Mouse (Mus musculus) right cerebral cortex, postnatal 14 days (tissue): ENCODE measurements around the gene Fads1.
A peak's percentile ranks its signal among the peaks of the same experiment; 100 is the strongest.
"Not testable (repeated sequence)": the region's sequence is repeated elsewhere in the genome, so short reads cannot be mapped to it uniquely, and the experiment has no call there.

Experiments
- DNase-seq: peaks from one replicate; pipeline ENCODE4 v3.0.0; 2022

Gene Fads1

GRCm38 (mm10) chr19:10182670-10183298 lies at the start of gene Fads1:
Gene Fads1 (plus strand): TSS chr19:10182888.
- peak; percentile 95 for DNase-seq

DNA sequence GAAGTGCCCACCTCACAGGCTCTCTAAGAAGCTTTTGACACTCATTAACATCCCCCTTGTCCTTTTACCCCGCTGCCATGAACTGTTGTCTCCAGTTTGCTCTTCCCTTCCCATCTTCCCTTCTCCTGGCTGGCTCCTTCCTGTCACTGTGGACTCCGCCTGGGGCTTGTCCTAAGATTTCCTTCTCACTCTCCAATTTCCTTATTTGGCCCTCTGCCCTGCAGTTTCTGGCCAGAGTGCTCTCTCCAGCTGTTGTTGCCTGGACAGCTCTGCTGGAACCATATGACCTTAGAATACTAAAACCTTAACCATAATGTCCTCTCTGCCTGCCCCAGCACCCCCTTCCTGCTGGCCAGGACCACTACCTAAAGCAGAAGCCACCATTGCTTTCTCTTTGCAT lies 48.0 kb upstream of the Fads1 start:
- DNase-seq, result no peak

DNA sequence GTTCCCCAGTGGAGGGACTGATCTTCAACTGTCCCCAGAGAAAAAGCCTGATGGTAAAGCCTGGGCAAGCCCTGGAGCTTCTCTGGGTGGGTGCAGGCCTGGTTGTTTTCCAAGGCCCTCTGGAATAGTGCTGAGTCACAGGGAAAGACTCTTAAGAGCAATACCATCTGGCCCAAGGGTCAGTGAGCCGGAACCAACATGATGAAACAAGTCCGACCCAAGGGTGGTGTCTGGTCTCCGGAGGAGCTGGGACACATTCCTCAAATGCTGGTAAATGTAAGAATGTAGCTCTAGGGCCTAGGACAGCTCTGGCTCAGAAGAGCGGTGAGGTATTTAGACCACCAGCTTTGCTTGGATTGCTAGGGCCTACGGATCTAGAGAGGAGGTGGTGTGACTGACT lies 45.3 kb upstream of the Fads1 start:
- no peak for DNase-seq

- no peak for DNase-seq
Observed at GRCm38 (mm10) chr19:10139736-10140135, 43.0 kb upstream of the Fads1 start.

- DNase-seq, result no peak
Observed at GRCm38 (mm10) chr19:10143667-10144066, 39.0 kb upstream of the Fads1 start.

DNA sequence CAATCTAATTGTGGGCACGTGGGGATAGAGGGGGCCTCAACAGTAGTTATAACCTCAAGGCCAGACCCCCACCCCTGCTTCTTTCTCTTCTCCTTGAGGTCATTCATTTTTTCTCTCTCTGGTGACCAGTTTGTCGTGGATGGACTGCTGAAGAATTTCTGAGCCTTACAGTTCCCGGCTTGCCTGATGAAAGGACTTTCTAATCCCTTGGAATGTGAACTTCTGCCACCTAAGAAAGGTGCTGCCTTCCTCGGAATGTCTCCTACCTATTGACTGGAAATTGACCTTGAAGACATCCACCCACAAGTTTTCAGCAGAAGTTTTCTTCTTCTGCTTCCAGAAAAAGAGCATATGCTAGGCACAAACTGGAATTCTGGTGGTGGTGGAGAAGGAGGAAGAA lies 38.2 kb upstream of the Fads1 start:
- DNase-seq, result no peak

DNA sequence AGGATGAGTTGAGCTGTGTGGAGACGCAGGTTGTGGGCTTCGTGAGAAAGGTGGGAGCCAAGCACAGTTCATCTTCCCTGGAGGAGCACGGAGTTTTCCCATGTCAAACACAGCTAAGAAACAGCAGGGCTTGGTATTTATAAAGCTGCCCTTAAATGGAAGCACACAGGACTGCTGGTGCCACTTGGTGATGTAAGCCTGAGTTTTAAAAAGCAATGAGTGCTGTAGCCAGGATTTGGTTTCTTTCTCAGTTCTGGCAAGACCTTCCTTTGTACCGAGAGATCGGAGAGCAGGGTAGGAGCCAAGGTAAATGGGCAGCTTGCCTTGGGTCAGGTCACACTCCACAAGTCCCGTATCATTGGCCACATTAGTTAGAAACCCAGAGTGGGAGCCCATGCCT lies 34.1 kb upstream of the Fads1 start:
- no peak for DNase-seq

GRCm38 (mm10) chr19:10149189-10149588 lies 33.5 kb upstream of the Fads1 start:
- DNase-seq, result no peak

- no peak for DNase-seq
Observed at GRCm38 (mm10) chr19:10157725-10158124, 25.0 kb upstream of the Fads1 start.

DNA sequence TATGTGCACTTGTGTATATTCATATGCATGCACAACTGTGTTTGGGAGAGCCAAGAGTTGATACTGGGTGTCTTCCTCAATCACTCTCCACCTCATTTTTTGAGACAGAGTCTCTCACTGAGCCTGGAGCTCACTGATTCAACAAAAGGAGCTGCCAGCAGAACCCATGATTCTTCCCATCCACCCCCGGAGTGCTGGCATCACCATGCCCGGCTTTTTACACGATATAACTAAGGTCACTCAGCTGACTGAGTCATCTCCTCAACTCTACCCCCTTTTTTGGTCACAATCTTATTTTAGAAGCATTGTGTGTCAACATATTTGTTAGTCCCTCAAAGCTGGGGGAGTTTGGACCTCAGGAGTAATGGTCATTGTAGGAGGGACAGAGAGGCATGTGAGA lies 18.8 kb upstream of the Fads1 start:
- no peak for DNase-seq

GRCm38 (mm10) chr19:10165928-10166327 lies 16.8 kb upstream of the Fads1 start:
- DNase-seq, result not testable (repeated sequence)

- DNase-seq, result no peak
Observed at GRCm38 (mm10) chr19:10167112-10167511, 15.6 kb upstream of the Fads1 start.

DNA sequence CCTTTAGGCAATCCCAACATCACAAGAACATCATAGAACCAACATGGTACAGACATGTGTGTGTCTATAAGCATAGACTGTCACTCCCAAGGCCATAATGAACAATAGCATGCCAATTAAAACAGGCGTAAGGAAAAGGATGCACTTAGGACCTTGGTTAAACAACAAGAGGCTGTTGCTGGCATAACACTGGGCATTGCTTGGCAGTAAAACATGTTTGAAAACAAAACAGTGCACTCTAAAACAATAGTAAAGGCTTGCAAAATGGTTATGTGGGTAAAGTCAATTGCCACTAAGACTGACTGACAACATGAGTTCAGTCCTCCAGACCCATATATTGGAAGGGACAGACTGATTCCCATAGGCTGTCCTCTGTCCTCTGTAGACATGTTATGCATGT lies 14.7 kb upstream of the Fads1 start:
- DNase-seq, result no peak

GRCm38 (mm10) chr19:10168441-10168840 lies 14.2 kb upstream of the Fads1 start:
- DNase-seq, result no peak

GRCm38 (mm10) chr19:10169179-10169578 lies 13.5 kb upstream of the Fads1 start:
- no peak for DNase-seq

DNA sequence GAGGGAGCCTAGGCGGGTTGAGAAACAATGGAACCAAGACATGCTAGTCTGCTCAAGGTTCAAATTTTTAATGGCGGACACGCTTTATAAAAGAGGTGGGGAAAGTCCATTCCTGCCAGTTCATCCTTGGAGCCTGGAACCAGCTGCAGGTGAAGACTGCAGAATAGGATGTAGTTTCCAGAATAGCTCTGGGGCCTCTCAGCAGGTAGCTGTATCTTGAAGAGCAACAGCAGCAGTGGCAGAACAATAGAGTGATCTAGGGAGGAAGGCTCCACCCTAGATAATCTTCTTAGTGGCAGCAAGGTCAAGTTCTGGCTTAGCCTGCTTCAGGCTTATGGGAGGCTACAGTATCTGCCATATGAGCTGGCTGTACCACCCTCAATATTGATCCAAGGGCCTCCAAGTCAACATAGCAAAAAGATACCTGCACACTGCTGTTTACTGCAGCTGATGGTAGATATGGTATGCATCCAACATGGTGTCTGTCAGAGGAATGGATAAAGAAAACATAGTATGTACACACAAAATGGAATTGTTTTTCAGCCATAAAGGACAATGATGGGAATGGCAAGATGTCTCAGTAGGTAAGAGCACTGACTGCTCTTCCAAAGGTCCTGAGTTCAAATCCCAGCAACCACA lies 12.9 kb upstream of the Fads1 start:
- DNase-seq, result not testable (repeated sequence)

DNA sequence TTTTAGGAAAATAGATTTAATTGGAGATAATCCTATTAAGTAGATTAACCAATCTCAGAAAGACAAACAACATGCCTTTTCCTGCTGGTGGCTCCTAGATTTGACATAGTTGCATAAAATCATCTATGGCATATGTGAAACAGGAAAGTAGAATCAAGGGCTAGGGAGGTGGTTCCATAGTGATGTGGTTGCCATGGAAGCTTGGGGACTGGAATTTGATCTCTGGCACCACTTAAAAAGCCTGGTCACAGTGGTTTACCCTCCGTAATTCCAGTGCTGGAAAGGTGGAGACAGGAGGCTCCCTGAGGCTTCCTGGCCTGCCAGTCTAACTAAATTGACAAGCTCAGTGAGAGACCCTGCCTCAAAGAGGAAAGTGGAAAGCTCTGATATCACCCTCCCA lies 12.2 kb upstream of the Fads1 start:
- no peak for DNase-seq

- no peak for DNase-seq
Observed at GRCm38 (mm10) chr19:10171359-10171758, 11.3 kb upstream of the Fads1 start.

DNA sequence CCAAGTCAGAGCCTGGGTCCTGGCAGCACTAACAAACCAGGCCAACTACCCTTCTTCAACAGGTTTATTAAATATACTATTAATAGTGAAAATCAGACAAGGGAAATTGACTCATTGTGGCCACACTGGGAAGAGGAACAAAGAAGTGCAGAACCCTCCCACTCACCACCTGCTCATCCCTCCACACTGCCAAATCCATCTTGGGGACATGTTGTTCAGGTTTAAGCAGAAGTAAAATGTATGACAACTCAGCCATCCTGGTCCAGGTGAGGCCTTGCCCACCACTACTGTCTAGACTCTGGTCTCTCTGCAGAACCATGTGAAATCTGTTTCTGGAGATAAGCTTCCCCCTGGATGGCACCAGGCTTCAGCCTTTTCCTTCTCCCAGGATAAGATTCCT lies 10.8 kb upstream of the Fads1 start:
- DNase-seq, result no peak

DNA sequence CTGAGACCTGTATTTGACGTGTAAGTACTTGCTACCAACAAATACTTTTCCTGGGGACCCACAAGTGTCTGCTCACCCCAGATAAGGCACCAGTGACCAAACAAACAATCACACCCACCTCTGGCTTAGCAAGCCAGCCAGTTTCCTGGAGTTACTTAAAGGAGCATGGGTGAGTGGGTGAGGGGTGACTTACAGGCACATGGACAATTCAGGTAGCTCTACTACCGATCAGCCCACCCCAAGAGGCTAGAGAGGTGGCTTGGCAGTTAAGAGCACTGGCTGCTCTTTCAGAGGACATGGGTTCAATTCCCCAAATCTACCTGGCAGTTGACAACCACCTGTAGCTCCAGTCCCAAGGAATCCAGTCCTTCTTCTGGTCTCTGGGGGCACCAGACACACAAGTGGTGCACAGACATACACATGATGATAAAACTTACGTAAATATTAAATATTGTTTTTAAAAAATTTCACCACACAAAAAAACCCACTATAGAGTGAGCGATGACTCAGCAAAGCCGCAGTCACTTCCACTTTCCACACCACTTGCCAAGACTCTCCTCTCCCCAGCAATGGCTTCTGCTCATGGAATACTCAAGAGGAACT lies 9.5 kb upstream of the Fads1 start:
- no peak for DNase-seq

DNA sequence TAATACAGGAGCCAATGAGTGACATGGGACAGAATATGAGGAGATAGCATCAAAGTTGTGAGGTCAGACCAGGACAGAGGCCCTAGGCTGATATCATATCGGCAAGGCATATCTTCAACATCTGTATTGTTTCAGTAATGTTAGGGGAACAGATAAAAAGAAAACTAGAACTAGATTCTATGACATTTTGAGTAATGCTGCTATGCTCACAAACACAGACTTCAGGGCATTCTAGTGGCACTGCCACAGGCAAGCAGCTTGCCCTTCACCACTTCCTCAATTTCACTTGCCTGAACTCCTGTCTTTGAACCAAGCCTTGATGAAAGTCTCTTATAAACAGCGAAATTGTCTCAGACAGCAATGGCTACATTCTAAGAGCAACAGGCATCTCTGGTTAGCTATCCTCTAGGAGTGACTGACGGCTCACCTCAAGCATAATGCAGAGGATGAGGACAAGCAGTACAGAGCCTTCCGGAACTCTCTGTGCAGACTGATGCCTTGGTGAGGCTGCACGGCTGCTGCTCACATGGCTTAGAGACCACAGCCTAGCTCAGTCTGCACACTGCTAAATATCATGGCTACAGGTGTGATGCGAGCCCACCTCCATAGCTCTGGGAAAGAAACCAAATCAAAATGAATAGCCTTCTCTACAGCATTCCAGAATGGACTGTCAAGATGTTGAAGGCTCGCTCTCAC lies 8.7 kb upstream of the Fads1 start:
- DNase-seq, result no peak

GRCm38 (mm10) chr19:10174956-10175355 lies 7.7 kb upstream of the Fads1 start:
- DNase-seq, result no peak

DNA sequence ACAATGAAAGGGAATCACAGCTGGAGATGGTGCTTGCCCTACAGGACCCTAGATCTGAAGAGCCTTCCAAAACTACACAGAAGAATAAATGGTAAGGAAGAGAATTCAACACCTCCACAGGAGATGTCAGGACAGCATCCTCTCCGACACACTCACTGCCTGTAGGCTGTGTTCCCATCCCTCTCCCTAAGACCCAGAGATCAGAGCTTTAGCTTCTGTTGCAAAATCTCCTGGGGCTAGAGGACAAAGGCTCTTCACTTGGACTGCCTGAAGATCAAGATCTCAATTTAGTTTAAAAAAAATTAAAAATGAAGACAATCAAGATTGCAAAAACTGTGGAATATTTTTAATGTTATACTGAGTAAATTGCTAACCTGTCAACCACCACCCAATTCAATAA lies 6.2 kb upstream of the Fads1 start:
- DNase-seq, result no peak

GRCm38 (mm10) chr19:10176941-10177372 lies 5.7 kb upstream of the Fads1 start:
- no peak for DNase-seq
